Mouse (Mus musculus) spleen, adult 2 months (tissue): ENCODE results near the gene Mcur1. TPM values are rescaled to one million over a fixed set of nuclear protein-coding genes. Genes with fewer than 3 reads are reported as not detected.

Experiments
- DNase-seq, 2 experiments: peaks; one replicate each; pipeline versions ENCODE4 v3.0.0 to v3.0.0-alpha.2; 2012 to 2021; ENCODE audit warnings: low spot score in 2 of 2, low read depth in 1 of 2
- H3K27ac ChIP-seq: fragments of 200-500 bp; 2 replicates; pipeline ENCODE4 v1.5.1; 2012; ENCODE audit warnings: low read length, inconsistent platforms; ENCODE audit not compliant: insufficient read depth
- H3K27me3 ChIP-seq: fragments of 200-500 bp; 2 replicates; pipeline ENCODE4 v1.6.1; 2012; ENCODE audit warnings: mild to moderate bottlenecking, moderate library complexity, low read length, inconsistent platforms; ENCODE audit not compliant: control insufficient read depth, insufficient read depth
- H3K36me3 ChIP-seq: fragments of 200-500 bp; 2 replicates; pipeline ENCODE4 v1.6.1; 2012; ENCODE audit warnings: mild to moderate bottlenecking, low read length, inconsistent platforms; ENCODE audit not compliant: control insufficient read depth, insufficient read depth
- H3K4me1 ChIP-seq: fragments of 200-500 bp; 2 replicates; pipeline ENCODE4 v1.6.1; 2011; ENCODE audit warnings: inconsistent platforms; ENCODE audit not compliant: control insufficient read depth, insufficient read depth, insufficient read length
- H3K4me3 ChIP-seq: fragments of 200-500 bp; 2 replicates; pipeline ENCODE4 v1.5.1; 2011; ENCODE audit warnings: mild to moderate bottlenecking, inconsistent platforms; ENCODE audit not compliant: insufficient read depth, insufficient read length; ENCODE audit errors: extremely low read depth
- CTCF ChIP-seq: fragments of 200-500 bp; IDR thresholded peaks from 2 replicates; pipeline ENCODE4 v1.5.1; 2011; ENCODE audit warnings: mild to moderate bottlenecking, inconsistent platforms; ENCODE audit not compliant: insufficient read depth, insufficient read length, insufficient replicate concordance; ENCODE audit errors: extremely low read depth
- POLR2A ChIP-seq: fragments of 200-500 bp; IDR thresholded peaks from 2 replicates; pipeline ENCODE4 v1.6.1; 2011; ENCODE audit warnings: low read depth, low read length, inconsistent platforms
- WGBS: fragments of 180-500 bp; shearing (Covaris S2); methylation state at CpG from one replicate; pipeline ENCODE4 v1.1.7; 2018; 5-methylcytosine and 5-hydroxymethylcytosine counted together
- polyA plus RNA-seq: library from polyadenylated mRNA; depleted of rRNA; stranded (reverse); fragments of >200 nt; gene quantifications from 2 replicates; pipeline ENCODE4 v1.2.3, GENCODE M21; 2012

The Mcur1 gene
- polyA plus RNA-seq, 1 experiment, result 10.0 TPM

DNA sequence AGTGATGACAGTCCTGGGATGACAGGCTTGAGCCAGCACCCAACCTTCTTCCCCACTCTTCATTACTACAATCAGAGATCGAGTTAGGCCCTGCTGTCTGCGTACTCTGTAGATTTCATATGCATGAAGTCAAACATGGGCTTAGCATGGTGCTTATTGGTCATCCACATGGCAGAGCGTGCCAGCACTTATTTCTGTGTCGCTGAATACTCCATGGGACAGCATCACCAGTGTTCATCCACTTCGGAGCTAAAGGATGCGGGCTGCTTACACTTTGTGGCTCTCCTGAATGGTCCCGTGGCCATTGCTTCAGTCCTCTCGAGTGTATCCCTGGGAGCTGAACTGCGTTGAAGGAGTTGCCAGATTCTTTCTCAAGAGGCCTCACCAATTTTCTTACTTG lies 4.7 kb downstream of the Mcur1 start:
- Histone ChIP-seq H3K4me3 (no peak overlapping the region), H3K27me3 (no peaks in the 10 kb centered on the region), H3K27ac (peak overlapping the region; percentile 54), H3K36me3 (peaks cover 6% of the 10 kb centered on the region), H3K4me1 (peaks cover 10% of the 10 kb centered on the region; the same call in 1 of the 2 replicates)
- TF ChIP-seq CTCF, result no peak
- TF ChIP-seq POLR2A, result no peak
- DNase-seq, result no peak
- 86% methylated on average over 9 of the region's 9 CpGs for WGBS

- Histone ChIP-seq H3K36me3 (peaks cover 7% of the 10 kb centered on the region), H3K27me3 (no peaks in the 10 kb centered on the region), H3K4me3 (no peak overlapping the region), H3K4me1 (peaks cover 15% of the 10 kb centered on the region; the same call in 1 of the 2 replicates), H3K27ac (peak overlapping the region; percentile 54)
- peak in 1 of 2 experiments; percentile 28 for DNase-seq
- TF ChIP-seq CTCF (no peak), POLR2A (no peak)
- WGBS, result 20% methylated on average over 7 of the region's 7 CpGs
Measured at GRCm38 (mm10) chr13:43554827-43555226, 5.2 kb downstream of the Mcur1 start.

DNA sequence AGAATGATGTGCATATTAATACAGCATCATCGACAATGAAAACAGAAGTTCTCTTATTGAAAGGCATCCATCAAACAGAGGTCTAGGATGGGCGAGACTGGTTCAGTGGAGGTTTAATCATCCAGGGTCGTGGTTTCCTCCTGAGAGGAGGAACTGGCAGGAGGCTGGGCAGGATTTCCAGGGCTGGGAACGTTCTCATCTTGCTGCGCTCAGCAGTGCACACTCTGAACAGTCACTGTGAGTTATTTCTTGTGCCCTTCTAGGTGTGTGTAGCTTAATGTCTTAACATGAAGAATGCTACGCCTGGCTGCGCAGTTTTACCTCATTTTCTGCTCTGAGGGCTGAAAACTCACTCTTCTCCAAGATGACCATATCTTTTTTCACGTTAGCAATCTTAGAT lies 9.3 kb downstream of the Mcur1 start:
- Histone ChIP-seq H3K4me3 (no peak overlapping the region), H3K4me1 (peaks cover 20% of the 10 kb centered on the region; the same call in 1 of the 2 replicates), H3K27me3 (no peaks in the 10 kb centered on the region), H3K36me3 (peaks cover 8% of the 10 kb centered on the region), H3K27ac (no peak overlapping the region)
- 86% methylated on average over 8 of the region's 8 CpGs for WGBS
- no peak for DNase-seq
- TF ChIP-seq CTCF (no peak), POLR2A (no peak)

GRCm38 (mm10) chr13:43549870-43550269 lies 10.1 kb downstream of the Mcur1 start:
- no peaks in the 10 kb centered on the region for H3K27me3 ChIP-seq
- peaks cover 11% of the 10 kb centered on the region for H3K36me3 ChIP-seq
- H3K4me1 ChIP-seq, result peaks cover 15% of the 10 kb centered on the region; the same call in 1 of the 2 replicates
- TF ChIP-seq POLR2A (no peak), CTCF (no peak)
- WGBS, result 21% methylated on average over 7 of the region's 7 CpGs
- no peak overlapping the region for H3K4me3 ChIP-seq
- H3K27ac ChIP-seq, result 0 out of 2 replicates have a peak overlapping the region, but pooled peaks have one; percentile 60
- no peak for DNase-seq

DNA sequence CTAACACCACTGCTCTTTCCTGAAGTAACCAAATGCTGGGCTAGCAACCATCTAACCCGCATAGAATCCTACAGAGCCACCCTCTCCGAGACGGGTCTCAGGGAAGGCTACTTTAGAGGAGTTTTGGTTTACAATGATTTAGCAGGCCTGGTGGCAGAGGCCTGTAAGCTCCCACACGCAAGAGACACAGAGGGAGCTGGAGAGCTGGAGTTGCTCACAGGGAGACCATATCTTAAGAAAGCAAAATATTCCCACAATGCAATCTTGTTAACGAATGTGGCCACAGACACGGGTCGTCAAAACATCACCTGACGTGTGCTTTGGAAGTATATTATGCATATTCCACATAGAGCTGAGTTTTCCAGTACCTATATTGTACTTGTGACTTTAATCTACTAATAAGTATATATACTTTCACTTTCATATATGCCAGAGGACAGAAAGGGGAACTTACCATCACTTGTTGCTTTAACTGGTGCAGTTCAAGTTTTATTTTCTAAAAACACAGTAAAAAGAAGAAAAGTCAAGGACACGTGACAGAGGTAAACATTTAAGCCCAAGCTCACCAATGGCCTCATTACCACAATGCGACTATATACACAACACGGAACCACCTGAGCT lies 10.8 kb downstream of the Mcur1 start:
- TF ChIP-seq POLR2A (no peak), CTCF (no peak)
- Histone ChIP-seq H3K4me3 (peak overlapping the region; percentile 26; the same call in 1 of the 2 replicates), H3K4me1 (peaks cover 10% of the 10 kb centered on the region; the same call in 1 of the 2 replicates), H3K27me3 (no peaks in the 10 kb centered on the region), H3K27ac (peak overlapping the region; percentile 70), H3K36me3 (peaks cover 17% of the 10 kb centered on the region)
- no peak for DNase-seq
- WGBS, result 32% methylated on average over 11 of the region's 11 CpGs

DNA sequence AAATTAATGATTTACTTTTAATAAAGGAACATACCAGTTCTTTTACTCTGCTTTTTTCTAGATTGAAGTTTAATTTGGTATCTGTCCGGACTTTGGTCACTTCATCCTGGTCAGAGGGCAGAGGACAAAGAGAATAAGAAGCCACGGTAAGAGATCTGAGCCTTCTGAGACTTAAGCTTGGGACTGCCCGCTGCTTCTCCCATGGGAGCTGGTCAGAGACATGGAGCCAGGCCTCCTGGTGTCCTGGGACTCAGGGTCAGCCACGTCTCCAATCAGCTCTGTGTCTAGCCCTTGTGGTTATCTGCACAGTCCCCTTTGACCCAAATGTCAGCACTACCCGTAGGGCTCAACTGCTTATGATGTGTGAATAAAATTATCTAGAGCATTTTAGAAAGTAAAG lies 11.4 kb downstream of the Mcur1 start:
- 87% methylated on average over 5 of the region's 5 CpGs for WGBS
- Histone ChIP-seq H3K4me3 (no peak overlapping the region), H3K36me3 (peaks cover 20% of the 10 kb centered on the region), H3K27me3 (no peaks in the 10 kb centered on the region), H3K4me1 (peaks cover 10% of the 10 kb centered on the region; the same call in 1 of the 2 replicates), H3K27ac (peak overlapping the region; percentile 70; the same call in 1 of the 2 replicates)
- TF ChIP-seq CTCF, result no peak
- no peak for TF ChIP-seq POLR2A
- DNase-seq, result no peak

DNA sequence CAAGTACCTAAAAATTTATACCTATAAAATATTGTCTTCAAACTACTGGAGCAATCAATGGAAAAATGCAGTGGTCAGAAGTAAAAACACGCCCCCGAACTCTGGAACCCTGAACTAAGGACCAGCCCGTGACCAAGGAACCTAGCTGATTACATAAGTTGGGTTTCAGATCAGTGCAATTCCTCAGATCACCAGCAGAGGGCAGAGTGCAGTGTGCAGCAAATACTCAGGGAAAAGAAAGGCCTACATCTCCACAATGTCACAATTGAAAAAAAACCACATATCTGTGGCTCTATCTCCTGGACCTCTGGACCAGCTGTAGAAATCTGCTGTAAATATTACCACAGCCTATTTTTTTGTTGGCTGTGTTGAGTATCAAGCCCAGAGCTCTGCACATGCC lies 13.1 kb downstream of the Mcur1 start:
- H3K27ac ChIP-seq, result no peak overlapping the region

More for the DNA sequence above, 13.1 kb downstream of the Mcur1 start:
- TF ChIP-seq CTCF (peak; percentile 80; the same call in 1 of the 2 replicates), POLR2A (no peak)
- WGBS, result 18% methylated on average over 3 of the region's 3 CpGs
- Histone ChIP-seq H3K4me3 (no peak overlapping the region), H3K27me3 (no peaks in the 10 kb centered on the region), H3K4me1 (peaks cover 10% of the 10 kb centered on the region; the same call in 1 of the 2 replicates), H3K36me3 (peaks cover 16% of the 10 kb centered on the region)
- DNase-seq, result peak; percentile 59 to 75
